Mouse (Mus musculus) ES-E14 (cell line): Measurements from ENCODE around the gene Plekha3.

Experiments used
- CHD2 ChIP-seq: IDR thresholded peaks from 2 replicates; pipeline ENCODE4 v1.6.1; 2014; ENCODE audit warnings: mild to moderate bottlenecking, low read depth, low read length, inconsistent platforms
- HCFC1 ChIP-seq: IDR thresholded peaks from 2 replicates; pipeline ENCODE4 v1.6.1; 2012; ENCODE audit warnings: low read length, inconsistent platforms, borderline replicate concordance; ENCODE audit not compliant: insufficient read depth
- MAFK ChIP-seq: IDR thresholded peaks from 2 replicates; pipeline ENCODE4 v1.6.1; 2014; ENCODE audit warnings: mild to moderate bottlenecking, low read depth, low read length, inconsistent platforms; ENCODE audit not compliant: insufficient read depth
- ZC3H11A ChIP-seq: IDR thresholded peaks from 2 replicates; pipeline ENCODE4 v1.6.1; 2012; ENCODE audit warnings: low read depth, mild to moderate bottlenecking, inconsistent platforms, low read length, borderline replicate concordance
- ZNF384 ChIP-seq: IDR thresholded peaks from 2 replicates; pipeline ENCODE4 v1.6.1; 2012; ENCODE audit warnings: low read depth, low read length, inconsistent platforms

DNA sequence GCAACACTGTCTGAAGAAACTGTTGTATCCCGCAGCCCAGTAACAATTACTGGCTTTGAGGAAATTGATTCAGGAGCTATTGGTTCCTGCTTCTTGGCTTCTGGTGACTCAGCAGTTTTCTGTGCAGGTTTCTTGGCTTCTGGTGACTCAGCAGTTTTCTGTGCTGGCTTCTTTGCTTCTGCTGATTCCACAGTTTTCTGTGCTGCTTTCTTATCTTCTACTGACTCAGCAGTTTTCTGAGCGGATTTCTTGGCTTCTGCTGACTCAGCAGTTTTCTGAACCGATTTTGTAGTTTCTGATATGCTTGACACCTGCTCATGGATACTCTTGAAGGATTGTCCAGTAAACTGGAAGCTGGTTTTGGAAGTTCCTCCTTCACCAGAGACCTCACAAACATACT lies 33.4 kb downstream of the Plekha3 start:
- no peak for TF ChIP-seq CHD2
- peak; percentile 100 for TF ChIP-seq MAFK
- no peak for TF ChIP-seq ZC3H11A
- no peak for TF ChIP-seq HCFC1
- no peak for TF ChIP-seq ZNF384
